Mouse (Mus musculus): ENCODE measurements around the gene Avl9. TPM values are rescaled to one million over a fixed set of nuclear protein-coding genes. Genes with fewer than 3 reads are reported as not detected.

Gene Avl9
- polyA plus RNA-seq, 1 experiment = 2.1 TPM

DNA sequence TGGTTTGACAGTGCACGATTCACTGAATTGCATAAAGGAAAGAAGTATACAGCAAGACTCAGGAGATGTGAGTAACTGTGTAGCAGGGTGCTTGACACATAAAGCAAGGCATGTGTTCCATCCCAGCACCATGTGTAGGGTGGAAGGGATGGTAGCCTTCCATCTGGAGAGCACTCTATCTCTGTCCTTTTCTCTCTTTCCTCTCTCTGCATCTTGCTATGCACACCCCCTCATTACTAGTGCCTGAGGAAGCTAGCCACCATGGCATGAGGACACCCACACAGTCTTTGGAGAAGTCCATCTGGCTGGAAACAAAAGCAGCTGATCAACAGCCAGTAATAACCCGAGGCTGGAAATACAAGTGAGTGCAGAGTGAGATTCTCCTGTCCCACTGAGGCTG, 91.5 kb downstream of the Avl9 start:
- Histone ChIP-seq H3K4me3 (ENCODE audit: insufficient read depth, poor library complexity, severe bottlenecking) (no peak overlapping the region), H3ac (ENCODE audit: control insufficient read depth, insufficient read length, low read depth) (no peak overlapping the region), H3K36me3 (ENCODE audit: control insufficient read depth, insufficient read depth) (no peaks in the 10 kb centered on the region), H3K79me2 (ENCODE audit: control insufficient read depth, insufficient read depth) (no peaks in the 10 kb centered on the region), H3K79me3 (ENCODE audit: low read depth) (no peaks in the 10 kb centered on the region), H3K27me3 (ENCODE audit: control insufficient read depth, insufficient read depth, insufficient read length) (no peaks in the 10 kb centered on the region)
- TF ChIP-seq USF1 (IDR thresholded peaks at IDR 0.05; ENCODE audit: low read depth) = no peak
- no peak for TF ChIP-seq CTCF (IDR thresholded peaks at IDR 0.05; ENCODE audit: control insufficient read depth, insufficient read depth, insufficient read length)
- TF ChIP-seq CEBPB (IDR thresholded peaks at IDR 0.05; ENCODE audit: low read depth) = no peak
- no peak for TF ChIP-seq MYOG (IDR thresholded peaks at IDR 0.05; ENCODE audit: control insufficient read depth, extremely low read depth, insufficient read length)
- TF ChIP-seq FOSL1 (IDR thresholded peaks at IDR 0.05; ENCODE audit: insufficient read depth, low read length, poor library complexity, severe bottlenecking) = no peak
- TF ChIP-seq MAX (IDR thresholded peaks at IDR 0.05) = no peak
- no peak for TF ChIP-seq MYOD1 (IDR thresholded peaks at IDR 0.05; ENCODE audit: control insufficient read depth, insufficient read length, low read depth)

DNA sequence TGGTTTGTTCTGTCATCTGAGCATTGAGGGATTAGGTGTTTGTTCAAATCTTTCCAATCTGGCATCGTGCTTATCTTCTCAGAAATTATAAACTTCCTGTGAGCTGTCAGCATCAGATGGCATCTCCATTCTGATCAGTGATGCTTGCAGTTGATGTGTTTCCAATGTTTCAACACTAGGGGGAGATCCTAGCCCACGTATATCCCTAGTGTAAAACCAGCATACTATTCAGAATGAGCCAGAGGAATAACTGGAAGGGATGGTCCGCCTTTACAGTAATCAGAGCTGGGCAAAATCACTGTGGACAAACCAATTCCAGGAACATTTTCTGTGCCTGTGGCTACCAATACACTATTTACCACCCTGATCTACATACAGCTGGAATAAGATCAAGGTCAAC, 94.0 kb downstream of the Avl9 start:
- H3K79me2 ChIP-seq (ENCODE audit: control insufficient read depth, insufficient read depth) = no peaks in the 10 kb centered on the region
- H3K27me3 ChIP-seq (ENCODE audit: control insufficient read depth, insufficient read depth, insufficient read length) = no peaks in the 10 kb centered on the region
- H3K79me3 ChIP-seq (ENCODE audit: low read depth) = no peaks in the 10 kb centered on the region
- no peak overlapping the region for H3ac ChIP-seq (ENCODE audit: control insufficient read depth, insufficient read length, low read depth)
- no peaks in the 10 kb centered on the region for H3K36me3 ChIP-seq (ENCODE audit: control insufficient read depth, insufficient read depth)
- no peak overlapping the region for H3K4me3 ChIP-seq (ENCODE audit: insufficient read depth, poor library complexity, severe bottlenecking)
- no peak for TF ChIP-seq MYOG (IDR thresholded peaks at IDR 0.05; ENCODE audit: control insufficient read depth, extremely low read depth, insufficient read length)
- TF ChIP-seq CTCF (IDR thresholded peaks at IDR 0.05; ENCODE audit: control insufficient read depth, insufficient read depth, insufficient read length) = peak; percentile 36

Other genes starting within 250 kb of the Avl9 start
- 0.05 TPM for gene Pde1c, start 145.8 kb upstream of the Avl9 start, polyA plus RNA-seq (2012; fragmentation: generic; extraction: Trizol)
- 82.9 TPM for gene Lsm5, start 10.2 kb upstream of the Avl9 start, polyA plus RNA-seq (2012; fragmentation: generic; extraction: Trizol)
- gene Kbtbd2, start 82.9 kb downstream of the Avl9 start, polyA plus RNA-seq (2012; fragmentation: generic; extraction: Trizol) = 14.8 TPM
- gene Fkbp9, start 117.2 kb downstream of the Avl9 start, polyA plus RNA-seq (2012; fragmentation: generic; extraction: Trizol) = 90.4 TPM
- gene Nt5c3, start 209.0 kb downstream of the Avl9 start, polyA plus RNA-seq (2012; fragmentation: generic; extraction: Trizol) = 11.8 TPM
- 0.04 TPM for gene Vmn1r4, start 209.1 kb downstream of the Avl9 start, polyA plus RNA-seq (2012; fragmentation: generic; extraction: Trizol)